Mouse (Mus musculus): Measurements from ENCODE around the gene Rpusd3. TPM values are rescaled to one million over a fixed set of nuclear protein-coding genes. Genes with fewer than 3 reads are reported as not detected.

Gene Rpusd3
- total RNA-seq, 2 experiments from 2014 or later, result 8.9 to 14.3 TPM

DNA sequence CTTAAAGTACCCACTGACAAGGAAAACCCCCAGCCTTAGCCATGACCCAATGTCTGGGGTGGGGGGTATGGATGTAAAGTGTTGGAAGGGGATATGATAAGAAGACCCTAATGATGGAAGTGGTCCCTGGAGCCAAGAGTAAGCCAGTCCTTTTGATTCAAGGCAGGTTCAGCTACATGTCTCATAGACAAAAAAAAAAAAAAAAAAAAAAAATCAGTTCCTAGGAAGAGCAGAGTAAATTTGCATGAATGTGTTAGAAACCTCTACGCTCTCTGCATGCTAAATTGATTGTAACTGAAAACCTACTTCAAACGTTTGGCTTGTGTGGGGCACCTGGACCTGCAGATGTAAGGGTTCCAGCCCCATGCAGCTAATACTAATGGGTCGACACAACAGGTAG, 12.7 kb upstream of the Rpusd3 start:
- intact Hi-C loops (cut with DNase I), result no loop called here
- DNase-seq, result no peak

DNA sequence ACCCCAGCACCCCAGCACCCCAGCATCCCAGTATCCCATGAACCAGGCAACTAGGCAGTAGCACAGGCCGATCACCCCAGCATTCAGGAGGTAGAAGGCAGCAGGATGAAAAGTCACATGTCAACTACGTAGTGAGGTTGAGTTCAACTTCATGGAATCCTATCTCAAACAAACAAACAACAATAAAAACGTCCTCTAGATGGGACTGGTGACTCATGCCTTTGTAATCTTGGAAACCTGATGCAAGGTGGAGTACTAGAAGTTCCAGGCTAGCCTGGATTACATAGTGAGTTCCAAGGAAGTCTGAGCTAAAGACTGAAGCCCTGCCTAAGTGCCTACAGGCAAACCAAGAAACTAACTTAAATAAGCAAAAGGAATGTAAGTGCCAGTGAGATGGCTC, 11.7 kb upstream of the Rpusd3 start:
- intact Hi-C loops (cut with DNase I), result no loop called here

DNA sequence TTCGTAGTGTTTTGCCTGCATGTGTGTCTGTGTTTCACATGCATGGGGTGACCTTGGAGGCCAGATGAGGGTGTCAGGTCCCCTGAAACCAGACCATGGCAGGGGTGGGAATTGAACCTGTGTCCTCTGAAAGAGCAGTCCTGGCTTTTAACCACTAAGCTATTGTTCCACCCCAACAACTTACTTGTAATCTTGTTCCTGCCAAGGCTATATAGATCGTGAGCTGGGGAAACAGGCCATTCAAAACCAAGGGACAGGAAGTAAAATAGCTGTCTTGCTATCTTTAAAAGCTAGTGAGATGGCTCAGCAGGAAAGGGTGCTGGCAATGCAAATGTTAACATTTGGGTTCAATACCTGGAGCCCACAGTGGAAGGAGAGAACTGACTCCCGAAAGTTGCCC, 10.8 kb upstream of the Rpusd3 start:
- intact Hi-C loops (cut with DNase I), result no loop called here
- no peak for DNase-seq

More for the DNA sequence above, 11.7 kb upstream of the Rpusd3 start:
- DNase-seq, result no peak

DNA sequence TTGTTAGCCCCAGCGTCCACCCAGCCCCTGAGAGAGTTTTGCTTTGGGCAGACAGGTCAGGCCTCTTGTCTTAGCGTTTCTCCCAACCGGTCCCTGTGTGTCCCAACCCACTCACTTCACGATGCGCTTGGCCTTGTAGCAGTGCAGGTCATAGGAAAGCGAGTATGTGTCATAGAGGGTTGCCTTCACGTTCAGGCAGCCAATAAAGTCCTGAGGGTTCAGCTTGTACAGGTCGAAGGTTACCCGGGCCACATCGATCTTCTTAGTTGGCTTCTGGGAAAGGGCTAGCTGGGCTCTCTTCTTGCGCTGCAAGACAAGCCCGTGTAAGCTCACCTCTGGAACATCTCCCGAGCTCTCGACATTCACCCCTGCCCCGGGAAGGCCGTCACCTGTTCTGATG, 8.9 kb upstream of the Rpusd3 start:
- intact Hi-C loops (cut with DNase I), result no loop called here
- no peak for DNase-seq

DNA sequence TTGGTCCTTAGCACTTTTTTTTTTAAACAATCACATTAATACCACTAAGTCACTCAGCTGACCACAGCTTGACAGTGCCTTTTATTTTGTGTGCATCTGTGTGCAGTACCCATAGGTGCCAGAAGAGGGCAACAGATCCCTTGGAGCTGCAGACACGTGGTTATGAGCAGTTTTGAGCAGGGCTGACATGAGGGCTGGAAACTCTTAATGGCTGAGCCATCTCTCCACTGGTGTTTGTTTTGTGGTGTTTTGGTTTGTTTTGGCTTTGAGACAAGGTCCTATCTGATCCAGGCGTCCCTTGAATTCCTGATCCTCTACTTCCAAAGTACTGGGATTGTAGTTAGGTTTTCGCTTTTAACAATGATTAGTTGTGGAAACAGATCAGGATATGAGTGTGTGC, 8.3 kb upstream of the Rpusd3 start:
- DNase-seq, result peak; percentile 23 to 63
- intact Hi-C loops (cut with DNase I), result no loop called here

DNA sequence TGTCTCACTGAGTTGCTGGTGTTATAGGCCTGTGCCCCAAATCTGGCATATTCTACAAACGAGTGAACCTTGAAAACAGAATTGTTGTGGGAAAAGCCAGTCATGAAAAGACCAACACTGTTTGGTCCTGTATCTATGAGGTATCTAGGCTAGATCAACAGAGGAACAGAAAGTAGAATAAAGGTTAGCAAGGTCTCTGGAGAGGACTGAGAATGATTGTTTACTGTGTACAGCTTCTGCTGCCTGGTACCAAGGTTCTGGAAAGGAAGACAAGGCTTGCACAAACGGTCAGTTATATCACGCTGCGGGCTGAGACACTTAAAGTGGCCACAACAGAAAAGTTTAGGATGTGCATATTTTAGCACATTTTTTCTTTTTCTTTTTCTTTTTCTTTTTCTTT, 7.6 kb upstream of the Rpusd3 start:
- no peak for DNase-seq
- intact Hi-C loops (cut with DNase I), result no loop called here

DNA sequence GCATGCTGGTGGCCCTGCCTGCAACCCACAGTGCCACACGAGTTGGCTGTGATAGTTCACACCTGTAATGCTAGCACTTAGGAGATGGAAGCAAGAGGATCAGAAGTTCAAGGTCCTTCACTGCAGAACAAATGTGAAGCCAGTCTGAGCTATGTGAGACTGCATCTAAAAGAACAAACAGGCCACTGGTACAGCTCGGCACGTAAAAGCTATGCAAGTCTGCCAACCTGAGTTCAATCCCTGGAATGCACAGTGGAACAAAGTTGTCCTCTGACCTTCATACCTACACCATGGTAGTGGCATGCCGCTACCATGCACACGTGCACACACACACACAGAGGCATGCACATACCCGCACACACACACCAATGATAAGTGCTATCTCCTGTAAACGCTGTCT, 5.0 kb upstream of the Rpusd3 start:
- peak in 1 of 2 experiments; percentile 30 for DNase-seq
- intact Hi-C loops (cut with DNase I), result no loop called here

DNA sequence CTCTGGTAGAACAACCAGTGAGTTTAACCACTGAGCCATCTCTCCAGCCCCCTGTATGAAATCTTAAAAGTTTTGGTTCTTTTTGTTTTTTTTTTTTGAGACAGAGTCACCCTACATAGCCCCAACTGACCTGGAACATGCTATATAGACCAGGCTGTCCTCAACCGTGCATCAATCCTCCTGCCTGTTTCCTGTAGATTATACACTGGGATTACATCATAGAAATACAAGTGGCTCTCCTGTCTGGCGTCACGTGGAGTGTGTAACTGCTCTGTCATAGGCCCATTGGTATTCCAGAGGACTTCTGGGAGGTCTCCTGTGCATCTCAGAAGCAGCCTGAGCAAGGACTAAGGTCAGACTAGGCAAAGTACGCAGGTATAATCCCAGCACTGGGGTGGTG, 3.9 kb upstream of the Rpusd3 start:
- intact Hi-C loops (cut with DNase I), result no loop called here
- no peak for DNase-seq

DNA sequence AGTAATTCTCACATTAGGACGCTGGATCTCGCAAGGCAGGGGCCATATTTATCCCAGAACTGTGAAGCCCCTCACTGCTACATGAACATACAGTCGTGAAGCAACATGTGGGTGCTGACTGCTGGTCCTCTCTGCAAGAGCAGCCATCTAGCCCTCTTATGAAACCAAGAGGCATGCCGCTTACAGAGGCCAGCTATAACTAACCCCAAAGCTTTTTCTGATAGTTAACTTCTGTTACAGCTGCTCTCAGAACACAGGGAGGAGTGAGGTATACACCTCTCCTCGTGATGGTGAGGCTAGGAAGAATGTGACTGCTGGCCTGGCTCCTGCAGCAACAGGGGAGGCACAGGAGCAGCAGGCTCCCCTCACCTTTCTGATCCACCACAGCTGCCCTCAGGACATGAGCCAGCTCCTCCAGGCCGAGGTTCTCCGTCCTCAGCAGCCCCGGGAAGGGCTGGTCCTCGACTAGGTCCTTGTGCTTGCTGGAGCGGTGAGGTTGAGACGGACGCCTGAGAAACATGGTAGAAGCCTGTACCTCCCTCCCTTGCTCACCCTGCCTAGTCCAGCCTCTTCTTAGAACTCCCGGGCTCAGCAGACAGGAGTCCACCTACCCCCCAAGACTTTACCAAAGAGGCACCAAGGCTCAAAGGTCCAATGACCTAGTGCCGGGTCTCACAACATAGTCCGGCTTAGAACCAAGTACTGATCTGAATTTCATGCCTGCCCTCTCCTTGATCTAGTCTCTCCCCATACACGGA, 520 bp downstream of the Rpusd3 start:
- DNase-seq, result no peak
- intact Hi-C loops (cut with DNase I), result no loop called here

DNA sequence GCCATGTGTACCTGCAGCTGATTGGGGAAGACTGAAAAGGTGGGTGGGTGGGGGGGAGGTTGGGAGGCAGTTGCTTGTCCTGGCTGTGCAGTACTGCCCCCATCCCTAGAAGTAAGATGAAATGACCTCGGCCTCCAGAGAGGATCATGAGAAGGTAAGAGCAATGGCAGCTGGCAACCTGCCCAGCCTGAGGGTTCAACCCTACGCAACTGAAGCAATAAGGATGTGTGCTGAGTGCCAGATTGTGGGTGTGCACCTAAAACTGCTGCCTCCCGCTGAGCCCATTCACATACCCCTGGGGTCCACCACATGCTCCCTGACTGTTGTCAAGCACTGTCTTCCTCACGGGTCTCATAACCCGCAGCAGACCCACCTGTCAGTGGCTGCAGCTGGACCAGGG, 2.7 kb downstream of the Rpusd3 start:
- intact Hi-C loops (cut with DNase I), result no loop called here
- no peak for DNase-seq

DNA sequence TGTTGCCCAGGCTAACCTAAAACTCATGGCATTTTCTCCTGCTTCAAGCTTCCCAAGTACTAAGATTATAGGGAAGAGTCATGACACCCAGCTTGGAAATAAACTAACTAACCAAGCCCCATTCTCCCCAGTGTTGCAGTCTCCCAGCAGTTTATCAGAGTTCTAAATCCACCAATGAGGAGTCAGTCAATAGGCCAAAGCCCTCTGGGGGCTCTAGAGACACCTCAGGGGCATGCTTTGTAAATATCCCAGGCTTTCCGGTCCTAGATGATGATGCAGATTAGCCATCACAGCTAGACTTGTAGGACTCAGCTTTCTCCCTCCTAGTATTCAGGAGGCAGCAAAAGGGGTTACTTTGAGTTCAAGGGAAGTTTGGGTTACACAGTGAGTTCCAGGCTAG, 9.1 kb downstream of the Rpusd3 start:
- no peak for DNase-seq
- intact Hi-C loops (cut with DNase I), result no loop called here

DNA sequence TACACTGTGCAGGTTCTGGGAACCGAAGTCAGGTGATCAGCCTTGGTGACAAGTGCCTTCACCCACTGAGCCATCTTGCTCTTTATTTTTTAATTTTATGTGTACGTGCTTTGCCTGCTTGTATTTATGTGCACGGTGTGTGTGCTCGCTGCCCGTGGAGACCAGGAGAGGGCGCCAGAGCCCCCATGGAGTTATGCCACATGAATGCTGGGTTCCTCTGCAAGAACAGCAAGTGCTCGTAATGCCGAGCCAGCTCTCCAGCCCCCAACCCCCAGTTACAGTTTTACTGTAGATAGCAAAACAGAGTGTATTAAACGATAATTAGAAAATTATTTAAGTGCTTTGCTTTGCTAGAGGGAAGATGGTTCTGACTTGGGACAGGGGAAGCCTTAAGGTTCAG, 12.5 kb downstream of the Rpusd3 start:
- intact Hi-C loops (cut with DNase I), result no loop called here

DNA sequence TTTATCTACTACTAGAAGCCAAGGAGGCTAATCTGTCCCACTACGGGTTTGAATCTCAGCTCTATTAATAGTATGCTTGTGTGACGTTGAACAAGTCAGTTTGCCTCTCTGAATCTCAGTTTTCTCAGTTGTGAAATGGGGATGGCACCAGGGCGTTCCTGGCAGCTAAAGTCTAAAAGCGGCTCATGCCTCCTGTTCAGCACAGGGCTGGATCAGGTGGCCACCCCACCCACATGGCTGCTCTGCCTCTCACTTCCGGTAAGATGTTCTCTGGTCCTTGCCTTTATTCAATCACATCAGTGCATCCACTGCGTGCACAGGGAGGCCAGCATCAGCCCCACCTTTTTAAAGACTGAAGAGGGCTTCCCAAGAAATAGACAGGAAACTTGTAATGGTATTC, 13.7 kb downstream of the Rpusd3 start:
- intact Hi-C loops (cut with DNase I), result no loop called here
- no peak for DNase-seq

More for the DNA sequence above, 12.5 kb downstream of the Rpusd3 start:
- DNase-seq, result no peak

DNA sequence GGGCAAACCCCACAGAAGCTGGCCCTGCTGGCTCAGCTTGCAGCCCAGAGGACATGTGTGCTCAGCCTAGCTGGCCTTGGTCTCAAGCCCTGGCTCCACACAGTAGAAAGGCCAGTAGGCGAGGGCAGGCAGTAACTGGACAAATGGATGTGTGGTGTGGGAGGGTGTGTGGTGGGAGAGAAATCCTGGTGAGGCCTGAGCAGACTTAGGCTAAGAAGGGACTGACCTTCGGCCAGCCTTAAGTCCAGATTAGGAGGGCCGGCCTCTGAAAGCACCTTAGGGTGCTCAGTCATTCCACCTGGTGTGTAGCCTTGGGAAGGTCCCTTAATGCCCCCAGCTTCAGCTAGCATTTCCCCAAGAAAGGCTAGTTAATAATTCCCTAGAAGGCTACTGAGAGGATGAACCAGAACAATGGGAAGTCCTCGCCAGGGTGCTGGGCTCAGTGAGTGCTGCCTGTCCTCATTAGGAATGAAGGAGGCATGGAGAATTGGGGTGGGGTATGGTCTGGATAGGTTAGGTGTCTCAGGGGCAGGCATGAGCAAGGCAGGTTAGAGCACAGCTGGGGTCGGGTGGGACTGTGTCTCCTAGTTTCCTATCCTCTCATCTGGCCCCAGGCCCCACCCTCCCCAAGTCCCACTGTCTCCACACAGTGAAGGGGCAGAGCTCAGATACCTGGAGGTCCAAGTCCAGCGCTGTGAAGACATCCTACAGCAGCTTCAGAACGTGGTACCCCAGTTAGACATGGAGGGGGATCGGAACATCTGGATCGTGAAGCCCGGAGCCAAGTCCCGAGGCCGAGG, 14.3 kb downstream of the Rpusd3 start:
- no peak for DNase-seq
- intact Hi-C loops (cut with DNase I), result no loop called here

DNA sequence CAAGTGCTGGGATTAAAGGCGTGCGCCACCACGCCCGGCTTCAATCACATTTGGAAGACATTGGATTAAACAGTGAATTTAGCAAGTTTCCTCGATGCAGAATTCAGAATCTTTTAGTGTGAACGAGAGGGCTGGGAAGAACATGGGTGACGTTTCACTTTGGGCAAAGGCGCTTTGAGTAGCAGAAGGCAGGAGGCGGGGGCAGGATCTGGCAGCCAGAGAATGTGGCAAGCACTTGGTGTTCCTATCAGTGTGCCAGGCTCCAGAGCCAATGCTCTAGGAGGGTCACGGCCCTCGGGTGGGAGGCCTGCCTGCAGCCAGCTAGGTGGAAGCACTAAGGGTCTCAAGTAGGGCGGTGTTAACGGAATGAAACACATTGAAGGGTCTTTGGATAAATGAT, 17.0 kb downstream of the Rpusd3 start:
- intact Hi-C loops (cut with DNase I), result no loop called here
- DNase-seq, result no peak

DNA sequence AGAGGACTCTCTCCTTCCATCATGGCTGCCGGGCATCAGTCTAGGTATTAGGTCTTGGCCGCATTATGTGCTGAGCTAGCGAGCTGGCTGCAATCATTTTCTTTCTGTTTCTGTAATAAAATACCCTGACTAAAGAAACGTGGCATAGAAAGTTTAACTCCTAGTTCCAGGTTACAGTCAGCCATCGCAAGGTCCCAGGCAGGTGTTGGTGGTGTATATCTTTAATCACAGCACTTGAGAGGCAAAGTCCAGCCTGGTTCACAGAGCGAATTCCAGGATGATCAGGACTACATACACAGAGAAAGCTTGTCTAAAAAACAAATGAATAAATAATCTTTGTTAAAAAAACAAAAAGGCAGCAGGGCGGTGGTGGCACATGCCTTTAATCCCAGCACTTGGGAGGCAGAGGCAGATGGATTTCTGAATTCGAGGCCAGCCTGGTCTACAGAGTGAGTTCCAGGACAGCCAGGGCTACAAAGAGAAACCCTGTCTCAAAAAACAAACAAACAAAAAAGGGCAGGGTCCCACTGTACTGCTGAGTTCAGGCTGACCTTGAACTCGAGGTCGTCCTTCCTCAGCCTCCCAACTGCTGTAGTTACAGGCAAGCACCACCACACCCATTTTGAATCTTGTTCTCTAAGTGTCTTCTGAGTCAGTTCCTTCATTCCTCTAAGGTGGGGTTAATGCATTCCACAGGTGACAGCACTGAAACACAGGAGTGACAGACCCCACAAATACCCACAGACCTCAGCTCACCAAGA, 22.7 kb downstream of the Rpusd3 start:
- intact Hi-C loops (cut with DNase I), result no loop called here

DNA sequence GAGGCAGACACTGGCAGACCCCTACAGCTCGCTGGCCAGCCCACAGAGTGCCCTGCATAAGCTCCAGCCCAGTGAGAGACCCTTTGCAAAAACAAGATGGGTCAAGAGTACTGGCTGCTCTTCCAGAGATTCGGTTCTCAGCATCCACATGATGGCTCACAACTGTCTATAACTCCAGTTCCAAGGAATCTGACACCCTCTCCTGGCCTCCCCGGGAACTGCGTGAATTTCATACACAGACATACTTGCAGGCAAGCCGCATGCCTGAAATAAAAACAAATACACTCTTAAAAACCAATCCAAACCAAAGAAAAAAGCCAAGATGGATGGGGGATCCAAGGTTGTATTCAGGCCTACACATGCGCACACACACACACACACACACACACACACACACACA, 23.6 kb downstream of the Rpusd3 start:
- intact Hi-C loops (cut with DNase I), result no loop called here
- no peak for DNase-seq

More for the DNA sequence above, 22.7 kb downstream of the Rpusd3 start:
- no peak for DNase-seq

DNA sequence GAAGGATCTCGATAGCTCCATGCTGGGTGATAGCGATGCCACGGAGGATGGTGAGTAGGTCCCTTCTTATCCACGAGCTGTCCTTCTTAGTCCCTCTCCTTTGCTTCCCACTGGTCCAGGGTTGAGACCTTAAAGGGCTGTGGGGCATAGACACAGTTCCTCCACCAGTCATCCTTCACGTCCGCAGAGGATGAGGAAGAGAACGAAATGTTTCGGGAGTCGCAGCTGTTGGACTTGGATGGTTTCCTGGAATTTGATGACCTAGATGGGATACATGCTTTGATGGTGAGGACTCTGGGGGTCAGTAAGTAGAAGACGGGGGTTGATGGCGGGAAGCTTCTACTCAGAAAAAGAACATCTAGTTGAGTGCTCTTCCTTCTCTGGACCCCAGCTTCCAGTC, 24.3 kb downstream of the Rpusd3 start:
- DNase-seq, result no peak
- intact Hi-C loops (cut with DNase I), result no loop called here

DNA sequence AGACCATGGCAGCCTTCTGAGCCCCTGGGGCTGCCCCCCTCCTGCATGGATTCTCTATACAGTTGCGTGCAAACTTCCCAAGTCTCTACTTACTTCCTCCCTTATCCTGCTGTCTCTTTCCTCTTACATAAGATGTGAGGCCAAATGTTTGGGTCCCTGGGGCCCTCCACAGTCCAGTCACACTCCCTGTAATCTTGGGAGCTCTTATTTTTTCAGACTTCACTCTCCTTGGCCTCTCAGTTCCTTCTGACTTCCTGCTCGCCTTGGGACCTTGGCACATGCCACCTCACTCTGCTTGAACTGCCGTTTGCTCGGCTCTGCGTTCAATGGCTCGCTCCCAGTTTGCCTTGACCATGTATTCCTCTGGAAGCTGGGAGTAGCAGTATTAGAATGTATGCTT, 25.2 kb downstream of the Rpusd3 start:
- peak; percentile 19 to 20 for DNase-seq
- intact Hi-C loops (cut with DNase I), result no loop called here

DNA sequence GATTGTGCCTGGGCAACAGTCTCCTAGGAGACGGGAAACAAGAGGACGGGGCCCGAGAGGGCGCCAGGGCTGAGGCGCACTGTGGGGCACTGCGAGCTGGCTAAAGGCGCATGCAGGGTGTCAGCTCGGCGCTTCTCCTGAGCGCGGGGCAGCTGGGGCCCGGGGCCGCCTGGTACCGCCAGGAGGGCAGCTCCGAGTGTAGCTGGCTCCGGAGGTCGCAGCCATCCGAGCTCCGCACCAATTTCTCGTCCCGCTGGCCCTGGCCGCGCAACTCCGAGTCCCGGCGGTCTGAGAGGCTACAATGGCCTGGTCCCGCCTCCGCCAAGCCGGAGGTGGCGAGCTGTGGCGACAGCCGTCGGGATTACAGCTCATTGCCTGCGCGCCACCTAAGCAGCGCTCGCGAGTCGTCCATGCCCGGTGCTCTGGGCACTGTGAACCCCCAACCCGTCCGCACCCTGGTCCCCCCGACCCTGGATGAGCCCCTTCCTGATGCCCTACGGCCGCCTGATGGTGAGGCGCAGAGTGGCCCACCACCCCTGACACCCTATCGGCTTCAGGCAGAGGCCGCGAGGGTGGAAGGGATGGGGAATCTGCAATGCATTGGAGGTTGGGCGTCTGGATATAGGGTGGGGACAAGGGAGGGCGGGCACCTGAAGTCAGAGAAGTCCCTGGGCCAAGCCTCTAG, 26.6 kb downstream of the Rpusd3 start:
- intact Hi-C loops (cut with DNase I), result no loop called here
- DNase-seq, result peak; percentile 63 to 64

DNA sequence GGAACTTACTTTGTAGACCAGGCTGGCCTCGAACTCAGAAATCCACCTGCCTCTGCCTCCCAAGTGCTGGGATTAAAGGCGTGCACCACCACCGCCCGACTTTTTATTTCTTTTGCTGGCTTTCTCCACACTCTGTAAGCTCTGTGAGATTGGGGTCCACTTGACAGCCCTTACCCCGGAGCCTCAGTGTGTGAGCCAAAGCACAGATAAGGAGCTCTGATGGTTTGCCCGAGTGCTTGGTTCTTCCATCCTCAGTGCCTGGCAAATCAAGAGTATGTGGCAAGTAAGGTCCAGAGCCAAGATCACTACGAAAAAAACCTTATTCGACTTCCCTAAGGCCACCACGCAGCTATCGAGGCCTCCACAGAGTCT, 27.1 kb downstream of the Rpusd3 start:
- intact Hi-C loops (cut with DNase I), result no loop called here
- no peak for DNase-seq

Data from heart, postnatal 10 days (tissue).